Mouse (Mus musculus) midbrain, postnatal 0 days (tissue): Measurements from ENCODE around the gene Tmc3. TPM values are rescaled to one million over a fixed set of nuclear protein-coding genes. Genes with fewer than 3 reads are reported as not detected.

ENCODE experiments used
- ATAC-seq: fragments of 200-750 bp; cut with Nextera tagmentation; 2 replicates; pipeline ENCODE4 v1.8.0; 2017; ENCODE audit warnings: moderate number of reproducible peaks, mild to moderate bottlenecking, moderate TSS enrichment, moderate library complexity; ENCODE audit not compliant: low FRiP score
- DNase-seq: peaks from one replicate; pipeline ENCODE4 v3.0.0-alpha.2; 2015; ENCODE audit warnings: low spot score
- H3K27ac ChIP-seq: fragments of 300-500 bp; sonication (generic); 2 replicates; pipeline ENCODE4 v1.5.1; 2014; ENCODE audit warnings: low read depth, mild to moderate bottlenecking, low read length, mixed read lengths
- H3K27me3 ChIP-seq: fragments of 300-500 bp; sonication (generic); 2 replicates; pipeline ENCODE4 v1.6.1; 2014; ENCODE audit warnings: low read length, control low read depth, mixed read lengths; ENCODE audit not compliant: insufficient read depth
- H3K36me3 ChIP-seq: fragments of 300-500 bp; sonication (generic); 2 replicates; pipeline ENCODE4 v1.6.1; 2014; ENCODE audit warnings: low read length, control low read depth, mixed read lengths; ENCODE audit not compliant: insufficient read depth
- H3K4me1 ChIP-seq: fragments of 300-500 bp; sonication (generic); 2 replicates; pipeline ENCODE4 v1.6.1; 2014; ENCODE audit warnings: mild to moderate bottlenecking, control low read depth, antibody characterized with exemption, low read length, mixed read lengths; ENCODE audit not compliant: insufficient read depth
- H3K4me2 ChIP-seq: fragments of 300-500 bp; sonication (generic); 2 replicates; pipeline ENCODE4 v1.6.1; 2014; ENCODE audit warnings: low read depth, mild to moderate bottlenecking, low read length, mixed read lengths; ENCODE audit not compliant: poor library complexity, severe bottlenecking
- H3K4me3 ChIP-seq: fragments of 300-500 bp; sonication (generic); 2 replicates; pipeline ENCODE4 v1.5.1; 2014; ENCODE audit warnings: low read depth, mild to moderate bottlenecking, low read length, moderate library complexity
- H3K9ac ChIP-seq: fragments of 300-500 bp; sonication (generic); replicated peaks from 2 replicates; pipeline ENCODE4 v1.6.1; 2014; ENCODE audit warnings: mild to moderate bottlenecking, low read length, moderate library complexity, mixed read lengths; ENCODE audit not compliant: poor library complexity, severe bottlenecking
- H3K9me3 ChIP-seq: fragments of 300-500 bp; sonication (generic); 2 replicates; pipeline ENCODE4 v1.6.1; 2016; ENCODE audit warnings: low read length, control low read depth
- CTCF ChIP-seq: IDR thresholded peaks from 2 replicates; pipeline ENCODE4 v1.5.1; 2016; ENCODE audit warnings: antibody characterized with exemption, mild to moderate bottlenecking
- WGBS: fragments of 180-500 bp; shearing (Covaris S2); extraction: QIAGEN DNeasy Blood & Tissue Kit; methylation state at CpG from one replicate; pipeline ENCODE4 v1.1.7; 2014; 5-methylcytosine and 5-hydroxymethylcytosine counted together
- polyA plus RNA-seq: library from polyadenylated mRNA; unstranded; fragments of >200 nt; fragmentation: Nextera tagmentation; extraction: Ambion mirVana; gene quantifications from 2 replicates; pipeline ENCODE4 v1.2.1, GENCODE M21; 2015
- total RNA-seq: library from RNA; depleted of rRNA; stranded (reverse); fragments of >200 nt; gene quantifications from 2 replicates; pipeline ENCODE4 v1.2.3, GENCODE M21; 2014

Gene Tmc3
- total and polyA plus RNA-seq, 2 experiments from 2014 or later, result 0.11 to 0.23 TPM

DNA sequence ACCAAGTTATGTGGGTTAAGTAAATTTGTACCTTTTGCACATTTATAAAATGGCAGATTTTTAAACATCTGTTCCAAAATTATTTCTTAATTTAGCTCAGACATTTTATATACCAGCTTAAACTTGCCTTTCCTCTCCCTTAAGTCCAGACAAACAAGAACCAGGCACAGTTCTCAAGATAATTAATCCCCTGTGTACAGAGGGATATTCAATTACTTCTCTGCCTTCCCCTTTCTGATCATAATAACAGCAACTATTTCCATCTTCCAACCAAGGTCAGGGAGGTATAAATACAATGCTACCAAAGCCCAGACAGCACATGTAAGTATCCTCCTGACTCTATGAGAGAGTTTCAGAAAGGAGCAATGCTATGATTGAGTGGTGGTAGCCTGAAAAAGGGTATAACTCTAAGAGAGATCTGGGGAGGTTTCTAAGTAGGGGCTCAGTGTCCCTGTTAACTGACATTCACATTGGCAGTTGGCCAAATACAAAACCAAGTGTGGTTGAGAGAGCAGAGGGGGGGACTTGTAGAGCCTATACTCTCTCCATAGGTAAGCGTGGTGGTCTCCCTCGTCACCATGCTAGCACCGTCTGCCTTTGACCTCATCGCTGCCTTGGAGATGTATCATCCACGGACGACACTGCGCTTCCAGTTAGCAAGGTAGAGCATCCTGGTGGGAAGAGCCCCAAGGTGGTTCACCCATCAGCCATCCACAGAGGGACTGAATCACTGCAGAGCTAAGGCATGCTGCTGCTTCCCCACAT lies 19.6 kb downstream of the Tmc3 start:
- ATAC-seq (no peak), DNase-seq (no peak)
- WGBS, result 91% methylated on average over 7 of the region's 7 CpGs
- no peaks in the 10 kb centered on the region for H3K9me3 ChIP-seq
- H3K4me3 ChIP-seq, result no peak overlapping the region
- no peak overlapping the region for H3K27ac ChIP-seq
- 0 out of 2 replicates have a peak, but pooled peaks cover under 1% of the 10 kb centered on the region for H3K27me3 ChIP-seq
- H3K36me3 ChIP-seq, result no peaks in the 10 kb centered on the region
- no peak overlapping the region for H3K4me2 ChIP-seq
- H3K4me1 ChIP-seq, result no peaks in the 10 kb centered on the region
- no peak overlapping the region for H3K9ac ChIP-seq
- TF ChIP-seq CTCF, result no peak

DNA sequence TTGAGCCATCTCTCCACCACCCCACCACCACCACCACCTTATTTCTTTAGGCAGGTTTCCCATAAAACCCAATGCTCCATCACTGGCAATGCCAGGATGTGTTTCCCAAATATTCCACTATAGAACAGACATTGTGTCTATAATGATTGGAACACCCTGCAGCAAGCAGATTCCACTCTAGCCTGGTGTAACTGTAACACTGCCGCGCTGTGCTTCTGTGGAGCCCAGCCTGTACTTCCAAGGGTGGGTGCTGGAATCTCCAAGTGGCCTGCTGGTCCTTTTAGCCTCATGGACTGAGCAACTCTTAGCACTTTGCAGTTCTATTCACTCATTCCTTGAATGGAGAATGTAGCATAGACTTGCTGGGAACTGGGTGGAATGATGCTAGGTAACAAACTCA lies 22.1 kb downstream of the Tmc3 start:
- 98% methylated on average over 2 of the region's 2 CpGs for WGBS
- no peak overlapping the region for H3K9ac ChIP-seq
- H3K4me1 ChIP-seq, result no peaks in the 10 kb centered on the region
- ATAC-seq (no peak), DNase-seq (no peak)
- no peaks in the 10 kb centered on the region for H3K27me3 ChIP-seq
- no peak overlapping the region for H3K27ac ChIP-seq
- no peaks in the 10 kb centered on the region for H3K36me3 ChIP-seq
- no peak overlapping the region for H3K4me2 ChIP-seq
- H3K4me3 ChIP-seq, result no peak overlapping the region
- no peaks in the 10 kb centered on the region for H3K9me3 ChIP-seq
- TF ChIP-seq CTCF, result no peak

DNA sequence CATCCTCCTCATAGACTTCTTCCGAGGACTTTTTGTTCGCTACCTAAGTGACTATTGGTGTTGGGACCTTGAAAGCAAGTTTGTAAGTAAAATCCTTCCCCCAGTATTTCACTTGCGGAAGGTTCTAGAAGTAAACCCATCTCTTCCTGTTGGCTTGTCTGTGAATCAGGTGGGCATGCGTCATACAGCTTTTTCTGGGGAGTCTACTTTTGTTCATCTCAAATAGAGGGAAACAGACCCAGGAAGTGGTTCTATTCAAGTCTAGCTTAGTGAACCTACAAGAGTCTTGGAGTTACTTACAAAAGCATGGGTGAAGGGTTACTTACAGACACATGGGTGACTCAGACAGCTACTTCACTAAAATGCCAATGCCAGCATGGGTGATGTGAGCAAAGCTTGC lies 25.2 kb downstream of the Tmc3 start:
- no peak for TF ChIP-seq CTCF
- no peaks in the 10 kb centered on the region for H3K9me3 ChIP-seq
- no peaks in the 10 kb centered on the region for H3K27me3 ChIP-seq
- no peak overlapping the region for H3K4me2 ChIP-seq
- 98% methylated on average over 4 of the region's 4 CpGs for WGBS
- no peak for ATAC-seq
- H3K9ac ChIP-seq, result no peak overlapping the region
- H3K27ac ChIP-seq, result no peak overlapping the region
- H3K4me3 ChIP-seq, result no peak overlapping the region
- DNase-seq, result no peak
- no peaks in the 10 kb centered on the region for H3K4me1 ChIP-seq
- no peaks in the 10 kb centered on the region for H3K36me3 ChIP-seq

DNA sequence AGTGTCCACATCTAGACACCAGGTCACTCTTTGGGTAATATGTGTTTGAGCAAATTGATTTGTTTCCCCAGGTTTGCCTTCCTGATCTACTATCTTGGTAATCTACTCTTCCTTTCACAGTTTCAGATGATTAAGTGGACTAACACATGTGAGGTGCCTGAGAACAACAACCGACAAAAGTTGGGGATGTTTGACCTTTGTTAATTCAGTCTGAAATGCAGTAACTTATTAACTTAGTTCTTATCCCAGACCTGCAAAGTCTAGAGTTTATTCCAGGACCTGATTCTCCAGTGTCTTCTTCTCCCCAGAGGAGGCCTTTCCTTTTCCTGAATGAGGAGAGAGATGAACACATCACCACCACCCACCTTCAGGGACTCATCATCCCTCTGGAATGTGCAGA lies 27.2 kb downstream of the Tmc3 start:
- ATAC-seq (no peak), DNase-seq (no peak)
- H3K4me2 ChIP-seq, result no peak overlapping the region
- H3K9me3 ChIP-seq, result no peaks in the 10 kb centered on the region
- no peak overlapping the region for H3K4me3 ChIP-seq
- H3K27me3 ChIP-seq, result no peaks in the 10 kb centered on the region
- H3K4me1 ChIP-seq, result no peaks in the 10 kb centered on the region
- WGBS, result 94% methylated on average over 1 of the region's 1 CpGs
- H3K9ac ChIP-seq, result no peak overlapping the region
- no peak for TF ChIP-seq CTCF
- no peak overlapping the region for H3K27ac ChIP-seq
- no peaks in the 10 kb centered on the region for H3K36me3 ChIP-seq

DNA sequence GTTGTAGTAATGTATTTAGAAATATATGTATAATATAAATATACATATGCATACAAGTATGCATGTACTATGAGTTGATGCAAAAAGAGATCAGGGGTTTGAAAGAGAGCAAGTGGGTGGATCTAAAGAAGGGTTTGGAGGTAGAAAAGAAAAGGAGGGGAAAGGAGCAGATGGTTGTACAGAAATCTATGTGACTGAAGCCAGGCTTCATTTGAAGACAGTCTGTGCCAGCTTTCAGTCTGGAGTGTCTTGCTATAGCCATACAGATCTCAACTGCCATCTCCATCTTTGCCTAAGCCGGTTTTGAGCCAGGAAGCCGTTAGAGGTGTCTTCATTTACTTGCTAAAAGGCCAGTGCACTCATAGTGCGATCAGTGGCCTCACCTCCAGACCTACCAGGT lies 30.5 kb downstream of the Tmc3 start:
- Histone ChIP-seq H3K4me2 (no peak overlapping the region), H3K4me3 (no peak overlapping the region), H3K9ac (no peak overlapping the region), H3K36me3 (no peaks in the 10 kb centered on the region), H3K27ac (no peak overlapping the region), H3K27me3 (no peaks in the 10 kb centered on the region), H3K4me1 (no peaks in the 10 kb centered on the region), H3K9me3 (no peaks in the 10 kb centered on the region)
- 93% methylated on average over 3 of the region's 3 CpGs for WGBS
- no peak for ATAC-seq
- no peak for TF ChIP-seq CTCF
- no peak for DNase-seq

DNA sequence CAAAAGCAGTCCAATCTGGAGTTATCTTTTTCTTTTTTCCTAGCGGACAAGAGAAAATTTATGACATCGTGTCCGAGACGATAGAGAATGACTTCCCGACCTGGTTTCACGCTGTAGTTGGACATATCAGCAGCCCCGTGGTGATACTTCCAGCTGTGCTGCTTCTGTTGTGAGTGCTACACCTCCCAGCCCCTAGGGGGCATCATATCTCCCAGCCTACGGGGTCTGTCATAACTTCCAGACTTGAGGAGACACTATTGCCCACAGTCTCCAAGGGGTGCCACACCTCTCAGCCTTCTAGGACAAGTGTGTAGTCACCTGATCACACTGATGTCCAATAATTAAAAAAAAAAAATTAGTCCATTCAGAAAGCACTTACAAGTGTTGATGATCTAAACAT lies 31.1 kb downstream of the Tmc3 start:
- no peak for TF ChIP-seq CTCF
- DNase-seq, result no peak
- no peak for ATAC-seq
- no peak overlapping the region for H3K9ac ChIP-seq
- H3K4me3 ChIP-seq, result no peak overlapping the region
- H3K27me3 ChIP-seq, result no peaks in the 10 kb centered on the region
- H3K36me3 ChIP-seq, result no peaks in the 10 kb centered on the region
- H3K9me3 ChIP-seq, result no peaks in the 10 kb centered on the region
- no peaks in the 10 kb centered on the region for H3K4me1 ChIP-seq
- no peak overlapping the region for H3K4me2 ChIP-seq
- H3K27ac ChIP-seq, result no peak overlapping the region
- WGBS, result 90% methylated on average over 8 of the region's 8 CpGs
